Mouse (Mus musculus) neural tube, embryonic 10.5 days (tissue): ENCODE data around the gene Soat2.
A peak's percentile ranks its signal among the peaks of the same experiment; 100 is the strongest.

Source experiments
- DNase-seq: peaks from one replicate; pipeline ENCODE4 v3.0.0-alpha.2; 2017; ENCODE audit warnings: low spot score; ENCODE audit errors: extremely low spot score

The Soat2 gene

GRCm38 (mm10) chr15:102186239-102186638 lies 35.9 kb downstream of the Soat2 start:
- no peak for DNase-seq

- no peak for DNase-seq
Observed at GRCm38 (mm10) chr15:102188096-102188495, 37.8 kb downstream of the Soat2 start.

- no peak for DNase-seq
Observed at GRCm38 (mm10) chr15:102188883-102189282, 38.6 kb downstream of the Soat2 start.

DNA sequence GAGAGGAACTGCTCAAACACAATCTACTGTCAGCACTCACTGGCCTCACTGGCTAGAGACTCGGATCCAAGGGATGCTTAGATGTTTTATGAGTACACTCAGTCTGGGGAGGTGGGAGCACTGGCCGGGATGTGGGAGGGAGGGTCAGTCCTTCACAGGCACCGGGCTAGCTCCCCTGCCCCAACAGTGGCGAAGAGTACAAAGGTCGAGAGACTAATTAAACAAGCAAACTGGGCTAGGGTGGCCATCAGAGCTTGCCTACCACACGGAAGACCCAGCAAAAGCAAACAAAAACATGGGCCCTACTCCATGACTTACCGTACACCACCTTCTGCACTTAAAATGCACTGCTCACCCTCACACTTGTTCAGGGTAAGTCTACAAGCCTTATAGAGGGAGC lies 41.4 kb downstream of the Soat2 start:
- no peak for DNase-seq

- DNase-seq, result no peak
Observed at GRCm38 (mm10) chr15:102192271-102192812, 42.0 kb downstream of the Soat2 start.

GRCm38 (mm10) chr15:102192820-102193386 lies 42.6 kb downstream of the Soat2 start:
- no peak for DNase-seq

- no peak for DNase-seq
Observed at GRCm38 (mm10) chr15:102193652-102194051, 43.3 kb downstream of the Soat2 start.

DNA sequence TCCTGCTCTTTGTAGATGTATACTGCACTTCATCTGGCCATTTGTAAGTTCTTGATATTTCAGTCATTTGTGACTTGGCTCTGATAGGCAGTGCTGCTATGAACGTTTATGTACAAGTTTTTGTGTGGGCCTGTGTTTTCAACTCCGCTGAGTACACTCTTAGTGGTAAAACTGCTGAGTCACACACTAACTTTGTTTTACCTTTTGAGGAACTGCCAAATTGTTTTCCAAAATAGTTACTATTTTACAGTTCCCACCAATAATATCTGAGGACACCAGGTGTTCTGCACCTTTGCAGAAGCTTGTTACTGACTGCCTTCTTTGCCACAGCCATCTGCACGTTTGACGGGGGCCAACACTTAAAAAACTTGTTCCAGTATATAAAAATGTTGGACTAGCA lies 44.1 kb downstream of the Soat2 start:
- no peak for DNase-seq

DNA sequence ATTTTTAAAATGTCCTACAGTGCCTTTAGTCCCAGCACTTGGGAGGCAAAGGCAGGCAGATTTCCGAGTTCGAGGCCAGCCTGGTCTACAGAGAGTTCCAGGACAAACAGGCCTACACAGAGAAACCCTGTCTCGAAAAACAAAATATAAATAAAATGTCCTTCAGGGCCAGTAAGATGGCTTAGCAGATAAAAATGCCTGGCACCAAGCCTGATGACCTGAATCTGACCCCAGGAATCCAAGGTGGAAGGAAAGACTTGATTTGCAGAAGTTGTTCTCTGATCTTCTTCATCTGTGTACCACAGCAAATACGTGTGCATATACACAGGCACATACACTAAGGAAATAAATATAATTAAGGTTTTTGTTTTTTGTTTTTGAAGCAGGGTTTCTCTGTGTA lies 45.0 kb downstream of the Soat2 start:
- DNase-seq, result no peak

DNA sequence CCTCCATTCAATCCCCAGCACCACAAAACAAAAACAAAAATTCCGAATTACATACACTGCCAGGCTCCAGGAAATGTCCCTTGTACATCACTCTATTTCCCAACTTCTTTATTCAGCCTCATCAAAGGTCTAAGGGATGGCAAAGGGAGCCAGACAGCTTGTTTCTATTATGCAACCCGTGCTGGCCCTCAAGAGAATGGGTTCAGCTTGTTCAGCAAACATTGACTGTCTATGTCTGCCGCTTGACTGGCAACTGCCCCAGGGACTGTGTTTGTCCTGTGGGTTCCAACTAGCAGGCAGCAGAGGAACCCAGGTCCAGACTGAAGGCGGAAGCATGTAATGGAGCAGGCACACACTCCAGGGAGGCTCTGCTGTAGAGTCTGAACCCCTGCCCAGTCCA lies 48.5 kb downstream of the Soat2 start:
- no peak for DNase-seq

GRCm38 (mm10) chr15:102202971-102203834 lies 52.9 kb downstream of the Soat2 start, which contains the start of gene Zfp740:
TSS of gene Zfp740 (plus strand) at chr15:102203249.
- DNase-seq, result peak; percentile 98

- peak; percentile 73 for DNase-seq
Observed at GRCm38 (mm10) chr15:102203835-102204381, 53.6 kb downstream of the Soat2 start.

- no peak for DNase-seq
Observed at GRCm38 (mm10) chr15:102204674-102205505, 54.6 kb downstream of the Soat2 start, which contains the start of gene Csad. TSS of gene Csad (minus strand) at chr15:102204724.

GRCm38 (mm10) chr15:102205779-102206178 lies 55.5 kb downstream of the Soat2 start:
- DNase-seq, result no peak

GRCm38 (mm10) chr15:102207351-102207750 lies 57.0 kb downstream of the Soat2 start:
- DNase-seq, result no peak

- DNase-seq, result no peak
Observed at GRCm38 (mm10) chr15:102208092-102208561, 57.8 kb downstream of the Soat2 start.

- no peak for DNase-seq
Observed at GRCm38 (mm10) chr15:102209114-102209513, 58.8 kb downstream of the Soat2 start.

GRCm38 (mm10) chr15:102210816-102211215 lies 60.5 kb downstream of the Soat2 start:
- DNase-seq, result no peak

- no peak for DNase-seq
Observed at GRCm38 (mm10) chr15:102211895-102212294, 61.6 kb downstream of the Soat2 start.
